Mouse (Mus musculus): ENCODE data around the gene Polr2a.

- TF ChIP-seq CTCF (IDR thresholded peaks at IDR 0.05; ENCODE audit: low read depth) (no peak), EP300 (IDR thresholded peaks at IDR 0.05; ENCODE audit: low read depth) (no peak)
Observed at GRCm38 (mm10) chr11:69761868-69762267, 3.4 kb upstream of the Polr2a start, which contains the start of gene Slc35g3.
